Mouse (Mus musculus) stomach, embryonic 15.5 days (tissue): ENCODE data around the gene Lpin3. TPM values are rescaled to one million over a fixed set of nuclear protein-coding genes. Genes with fewer than 3 reads are reported as not detected.
A peak's percentile ranks its signal among the peaks of the same experiment; 100 is the strongest.

ENCODE experiments used
- ATAC-seq: fragments of 200-750 bp; cut with Nextera tagmentation; 2 replicates; pipeline ENCODE4 v1.8.0; 2017; ENCODE audit warnings: low read depth, moderate number of reproducible peaks, moderate TSS enrichment; ENCODE audit not compliant: insufficient read depth, low FRiP score
- H3K27ac ChIP-seq: fragments of 300-500 bp; sonication (generic); 2 replicates; pipeline ENCODE4 v1.5.1; 2015; ENCODE audit warnings: mild to moderate bottlenecking, inconsistent platforms
- H3K27me3 ChIP-seq: fragments of 300-500 bp; sonication (generic); replicated peaks from 2 replicates; pipeline ENCODE4 v1.6.1; 2015; ENCODE audit warnings: inconsistent platforms
- H3K36me3 ChIP-seq: fragments of 300-500 bp; sonication (generic); 2 replicates; pipeline ENCODE4 v1.6.1; 2015; ENCODE audit warnings: inconsistent platforms
- H3K4me1 ChIP-seq: fragments of 300-500 bp; sonication (generic); 2 replicates; pipeline ENCODE4 v1.6.1; 2015; ENCODE audit warnings: inconsistent platforms
- H3K4me2 ChIP-seq: fragments of 300-500 bp; sonication (generic); 2 replicates; pipeline ENCODE4 v1.6.1; 2015; ENCODE audit warnings: mild to moderate bottlenecking, inconsistent platforms
- H3K4me3 ChIP-seq: fragments of 300-500 bp; sonication (generic); replicated peaks from 2 replicates; pipeline ENCODE4 v1.5.1; 2015; ENCODE audit warnings: inconsistent platforms
- H3K9ac ChIP-seq: fragments of 300-500 bp; sonication (generic); 2 replicates; pipeline ENCODE4 v1.6.1; 2015; ENCODE audit warnings: inconsistent platforms
- H3K9me3 ChIP-seq: fragments of 300-500 bp; sonication (generic); 2 replicates; pipeline ENCODE4 v1.6.1; 2016; ENCODE audit warnings: inconsistent platforms
- WGBS: fragments of 180-500 bp; shearing (Covaris S2); methylation state at CpG from one replicate; pipeline ENCODE4 v1.1.7; 2015; 5-methylcytosine and 5-hydroxymethylcytosine counted together
- polyA plus RNA-seq: library from polyadenylated mRNA; unstranded; fragments of >200 nt; fragmentation: Nextera tagmentation; extraction: Ambion mirVana; gene quantifications from 2 replicates; pipeline ENCODE4 v1.2.1, GENCODE M21; 2015

Lpin3 gene
- polyA plus RNA-seq, result 8.2 and 9.3 TPM in 2 replicates

DNA sequence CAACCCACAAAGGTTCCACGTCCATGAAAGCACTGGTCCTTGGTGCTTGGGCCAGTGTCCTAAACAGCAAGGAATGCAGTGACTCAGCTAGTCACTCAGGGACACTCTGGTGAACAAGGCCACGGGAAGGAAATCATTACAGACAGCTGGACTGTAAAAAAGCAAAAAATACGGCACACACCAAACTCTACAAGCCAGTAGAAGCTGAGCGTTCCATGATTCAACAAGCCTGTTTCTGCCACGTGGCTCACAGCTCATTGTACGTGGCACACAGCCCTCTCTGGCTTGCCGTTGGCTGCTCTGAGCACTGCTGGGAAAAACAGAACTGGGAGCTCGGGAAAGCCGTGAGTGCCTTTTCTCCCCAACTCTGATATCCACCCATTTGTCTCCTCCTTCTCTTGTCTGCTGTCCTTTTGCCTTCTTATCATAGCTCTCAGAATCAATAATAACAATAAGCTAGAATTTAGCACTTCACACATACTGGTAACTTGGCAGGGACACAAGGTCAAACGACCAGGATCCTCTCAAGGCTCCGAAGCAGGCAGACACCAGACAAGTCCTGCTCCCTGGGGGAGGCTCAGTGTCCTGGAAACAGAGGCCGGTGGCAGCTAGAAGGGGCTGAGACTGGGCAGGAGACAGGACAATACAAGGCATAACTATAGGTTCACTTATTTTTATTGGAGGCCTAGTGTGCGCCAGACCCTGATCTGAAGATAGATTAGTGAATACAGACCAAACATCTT is at the start of gene Lpin3:
Gene Lpin3, plus strand, starts transcription at position 218 of the 743 bp plus-strand sequence.
- Histone ChIP-seq H3K9ac (no peak within 1 kb of the TSS), H3K4me2 (no peak within 1 kb of the TSS), H3K36me3 (no peaks in the 10 kb centered on the region), H3K4me1 (no peaks in the 10 kb centered on the region), H3K4me3 (no peak within 1 kb of the TSS), H3K9me3 (no peaks in the 10 kb centered on the region), H3K27me3 (no peaks in the 10 kb centered on the region), H3K27ac (no peak within 1 kb of the TSS)
- ATAC-seq, result peak; percentile 27; the same call in 1 of the 2 replicates
- 60% methylated on average over 13 of the region's 13 CpGs for WGBS

DNA sequence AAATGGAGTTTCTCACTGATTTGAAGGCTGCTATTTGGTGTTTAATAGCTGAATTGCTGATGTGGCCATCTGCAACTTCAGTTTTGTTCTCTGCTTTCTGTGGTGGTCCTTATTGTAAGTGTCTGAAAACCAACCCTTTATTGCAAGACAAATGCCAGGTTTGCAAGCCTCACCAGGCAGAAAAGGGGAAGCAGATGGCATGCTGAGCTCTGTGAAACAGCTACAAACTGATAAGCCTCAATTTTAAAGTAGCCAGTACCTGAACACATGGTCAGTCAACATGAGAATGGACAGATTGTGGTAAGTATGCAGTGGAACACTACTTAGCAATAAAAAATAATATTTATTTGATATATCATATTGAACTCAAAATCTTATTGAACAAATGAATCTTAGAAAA is 39.6 kb upstream of the Lpin3 start:
- Histone ChIP-seq H3K4me1 (no peaks in the 10 kb centered on the region), H3K36me3 (no peaks in the 10 kb centered on the region), H3K9me3 (no peaks in the 10 kb centered on the region), H3K27ac (no peak overlapping the region), H3K4me2 (no peak overlapping the region), H3K27me3 (no peaks in the 10 kb centered on the region), H3K9ac (no peak overlapping the region), H3K4me3 (no peak overlapping the region)
- ATAC-seq, result no peak

DNA sequence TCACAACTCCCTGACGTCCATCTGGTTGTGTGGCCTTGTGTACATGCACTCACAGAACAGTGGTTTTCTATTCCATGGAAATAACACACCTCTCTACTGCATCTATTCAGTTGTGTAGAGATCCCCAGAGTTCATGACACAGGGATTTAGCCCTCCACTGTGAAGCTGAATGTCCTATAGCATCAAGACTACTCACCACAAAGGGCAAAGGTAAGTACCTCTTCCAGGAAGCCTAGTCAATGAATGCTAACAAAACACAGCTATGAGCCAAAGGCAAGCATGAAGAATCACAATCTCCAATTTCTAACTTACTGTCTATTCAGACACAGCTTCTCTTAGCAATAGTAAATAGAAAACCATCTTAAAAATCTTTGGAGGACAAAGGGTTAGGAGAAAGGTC is 32.8 kb upstream of the Lpin3 start:
- 60% methylated on average over 1 of the region's 1 CpGs for WGBS
- Histone ChIP-seq H3K27ac (no peak overlapping the region), H3K4me3 (no peak overlapping the region), H3K9ac (no peak overlapping the region), H3K4me2 (no peak overlapping the region), H3K4me1 (no peaks in the 10 kb centered on the region), H3K9me3 (no peaks in the 10 kb centered on the region), H3K27me3 (no peaks in the 10 kb centered on the region), H3K36me3 (no peaks in the 10 kb centered on the region)
- ATAC-seq, result no peak

DNA sequence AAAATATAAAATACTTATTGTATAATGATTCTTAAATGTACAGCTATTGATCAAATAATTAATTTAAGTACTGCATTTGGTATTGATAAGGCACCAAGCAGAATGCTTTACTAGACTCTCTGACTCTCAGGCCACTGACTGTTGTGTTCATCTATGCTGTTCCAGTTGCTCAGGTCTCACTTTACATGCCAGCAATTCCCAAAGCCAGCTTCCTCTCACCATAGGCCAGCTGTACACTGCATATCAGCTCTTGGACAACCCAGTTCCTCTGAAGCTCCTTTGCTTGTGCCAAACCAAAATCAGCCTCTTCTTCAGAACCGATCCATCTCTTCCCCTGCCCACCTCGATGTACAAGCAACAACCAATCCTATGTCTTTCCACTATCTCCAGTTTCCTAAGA is 32.3 kb upstream of the Lpin3 start:
- Histone ChIP-seq H3K4me2 (no peak overlapping the region), H3K27ac (no peak overlapping the region), H3K36me3 (no peaks in the 10 kb centered on the region), H3K9me3 (no peaks in the 10 kb centered on the region), H3K4me3 (no peak overlapping the region), H3K9ac (no peak overlapping the region), H3K27me3 (no peaks in the 10 kb centered on the region), H3K4me1 (no peaks in the 10 kb centered on the region)
- ATAC-seq, result no peak
- WGBS, result 85% methylated on average over 2 of the region's 2 CpGs

DNA sequence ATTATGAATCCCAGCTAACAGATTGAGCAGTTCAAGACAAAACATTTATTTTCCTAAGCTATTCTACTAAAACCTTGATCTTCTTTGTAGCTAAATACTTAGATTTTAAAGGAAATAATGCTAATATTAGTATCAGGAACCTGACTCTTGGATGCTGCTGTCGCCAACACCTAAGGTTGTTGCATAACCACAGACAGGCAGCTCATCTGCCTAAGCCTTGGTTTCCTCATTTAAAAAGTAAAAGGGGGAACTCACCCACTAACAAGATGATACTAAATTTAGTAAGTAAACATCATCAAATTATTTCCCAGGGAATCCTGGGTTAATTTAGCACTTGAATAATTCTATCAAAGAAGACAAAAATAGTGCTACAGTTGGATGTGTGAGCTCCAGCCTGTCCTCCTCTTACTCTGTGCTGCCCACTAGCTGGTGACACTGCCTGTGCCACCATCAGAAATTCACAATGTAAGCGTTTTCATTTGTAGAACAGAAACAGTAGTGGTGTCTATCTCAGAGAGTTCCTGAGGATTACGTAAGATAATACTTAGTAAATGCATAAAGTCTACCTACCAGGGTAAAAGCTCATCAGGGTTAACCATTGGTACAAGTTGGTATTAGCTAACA is 30.7 kb upstream of the Lpin3 start:
- H3K9me3 ChIP-seq, result no peaks in the 10 kb centered on the region
- no peaks in the 10 kb centered on the region for H3K27me3 ChIP-seq
- no peak overlapping the region for H3K4me2 ChIP-seq
- no peak overlapping the region for H3K4me3 ChIP-seq
- no peaks in the 10 kb centered on the region for H3K4me1 ChIP-seq
- no peaks in the 10 kb centered on the region for H3K36me3 ChIP-seq
- no peak overlapping the region for H3K27ac ChIP-seq
- ATAC-seq, result no peak
- WGBS, result 74% methylated on average over 3 of the region's 3 CpGs
- H3K9ac ChIP-seq, result no peak overlapping the region

DNA sequence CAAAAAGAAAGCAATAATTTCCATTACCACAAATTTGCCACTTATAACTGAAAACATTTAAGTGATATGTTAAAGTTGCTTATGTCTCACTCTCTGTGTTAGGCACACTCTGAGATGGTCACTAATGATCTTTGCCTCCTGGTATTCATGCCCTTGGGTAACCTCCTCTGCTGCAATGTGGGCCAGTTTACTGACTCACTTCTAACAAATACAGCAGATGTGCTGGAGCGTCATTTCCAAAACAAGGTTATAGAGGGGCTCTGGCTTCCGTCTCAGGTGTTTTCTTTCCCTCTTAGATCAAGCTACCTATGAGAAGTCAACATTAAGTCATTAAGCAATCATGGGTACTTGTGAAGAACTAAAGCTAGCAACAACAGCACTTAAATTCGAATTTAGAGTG is 30.1 kb upstream of the Lpin3 start:
- Histone ChIP-seq H3K9me3 (no peaks in the 10 kb centered on the region), H3K4me2 (no peak overlapping the region), H3K4me1 (no peaks in the 10 kb centered on the region), H3K36me3 (no peaks in the 10 kb centered on the region), H3K4me3 (no peak overlapping the region), H3K9ac (no peak overlapping the region), H3K27ac (no peak overlapping the region), H3K27me3 (no peaks in the 10 kb centered on the region)
- no peak for ATAC-seq
- 79% methylated on average over 3 of the region's 3 CpGs for WGBS

DNA sequence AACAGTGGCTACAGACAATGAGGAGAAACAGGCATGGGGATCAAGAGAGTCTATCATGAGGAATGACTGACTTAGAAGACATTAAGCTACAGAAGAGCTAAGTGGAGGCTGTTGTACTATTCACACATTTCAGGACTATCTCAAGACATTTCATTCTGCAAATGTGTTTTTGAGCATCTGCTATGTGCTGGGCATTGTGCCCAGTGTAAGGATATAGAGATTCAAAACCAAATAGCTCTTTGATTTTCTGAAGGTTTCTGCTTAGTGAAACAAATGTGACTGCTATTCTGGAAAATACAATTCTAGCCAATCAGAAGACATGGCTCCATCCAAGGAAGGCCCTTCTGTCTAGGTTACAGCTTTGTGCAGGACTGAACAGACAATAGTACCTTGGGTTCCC is 25.8 kb upstream of the Lpin3 start:
- Histone ChIP-seq H3K4me2 (no peak overlapping the region), H3K27ac (no peak overlapping the region), H3K9ac (no peak overlapping the region), H3K36me3 (no peaks in the 10 kb centered on the region), H3K4me1 (no peaks in the 10 kb centered on the region), H3K9me3 (no peaks in the 10 kb centered on the region), H3K4me3 (no peak overlapping the region), H3K27me3 (no peaks in the 10 kb centered on the region)
- ATAC-seq, result no peak

DNA sequence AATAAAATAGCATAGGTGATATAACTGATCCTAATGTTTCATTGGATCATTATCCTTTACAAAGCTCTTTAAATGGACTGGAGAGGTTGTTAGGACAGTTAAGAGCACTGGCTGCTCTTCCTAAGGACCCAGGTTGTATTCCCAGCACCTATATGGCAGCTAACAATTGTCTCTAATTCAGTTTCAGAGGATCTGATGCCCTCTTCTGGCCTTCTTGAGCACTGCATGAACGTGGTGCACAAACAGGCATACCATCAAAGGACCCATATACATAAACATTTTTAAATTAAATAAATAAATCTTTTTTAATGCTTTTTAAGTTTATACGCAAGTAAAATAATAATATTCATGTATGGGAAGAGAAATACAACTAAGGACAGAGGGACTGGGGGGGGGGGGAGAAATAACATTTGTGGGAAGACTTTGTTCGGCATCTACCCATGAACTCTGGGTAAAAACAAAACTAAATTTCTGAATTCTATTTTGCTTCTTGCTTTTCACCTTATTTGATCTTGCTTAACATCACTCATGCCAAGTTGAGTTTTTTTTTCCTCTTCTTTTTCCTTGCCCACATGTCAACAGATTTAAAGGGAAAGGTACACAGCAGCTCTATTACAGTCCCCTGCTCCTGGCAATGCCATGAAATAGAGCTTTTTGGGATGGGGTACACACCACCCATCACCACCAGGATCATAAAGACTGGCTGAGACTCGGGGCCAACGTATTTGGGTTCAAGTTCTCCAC is 23.9 kb upstream of the Lpin3 start:
- WGBS, result 78% methylated on average over 5 of the region's 5 CpGs
- no peak for ATAC-seq
- no peak overlapping the region for H3K27ac ChIP-seq
- H3K9ac ChIP-seq, result no peak overlapping the region
- H3K4me1 ChIP-seq, result no peaks in the 10 kb centered on the region
- no peak overlapping the region for H3K4me2 ChIP-seq
- H3K4me3 ChIP-seq, result no peak overlapping the region
- H3K27me3 ChIP-seq, result no peaks in the 10 kb centered on the region
- no peaks in the 10 kb centered on the region for H3K36me3 ChIP-seq
- H3K9me3 ChIP-seq, result no peaks in the 10 kb centered on the region

DNA sequence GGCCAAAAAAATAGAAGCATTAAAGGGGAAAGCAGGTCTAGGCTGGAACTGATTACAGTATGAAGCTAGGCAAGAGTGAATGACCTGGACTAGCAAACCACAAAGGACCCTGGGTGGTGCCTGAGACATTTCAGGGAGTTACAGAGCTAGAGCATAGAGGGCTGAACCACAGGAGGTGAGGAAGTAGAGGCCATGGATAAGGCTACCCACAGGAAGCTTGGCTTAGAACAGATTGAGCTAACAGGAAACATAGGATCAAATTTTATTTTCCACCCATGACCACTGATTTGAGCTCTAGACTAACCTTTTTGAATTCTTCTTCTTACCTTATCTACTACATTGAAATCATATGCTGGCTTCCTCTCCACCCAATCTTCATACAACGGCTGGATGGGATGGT is 20.1 kb upstream of the Lpin3 start:
- 76% methylated on average over 1 of the region's 1 CpGs for WGBS
- Histone ChIP-seq H3K9me3 (no peaks in the 10 kb centered on the region), H3K4me1 (no peaks in the 10 kb centered on the region), H3K9ac (no peak overlapping the region), H3K4me2 (no peak overlapping the region), H3K27me3 (no peaks in the 10 kb centered on the region), H3K4me3 (no peak overlapping the region), H3K27ac (no peak overlapping the region), H3K36me3 (no peaks in the 10 kb centered on the region)
- no peak for ATAC-seq

DNA sequence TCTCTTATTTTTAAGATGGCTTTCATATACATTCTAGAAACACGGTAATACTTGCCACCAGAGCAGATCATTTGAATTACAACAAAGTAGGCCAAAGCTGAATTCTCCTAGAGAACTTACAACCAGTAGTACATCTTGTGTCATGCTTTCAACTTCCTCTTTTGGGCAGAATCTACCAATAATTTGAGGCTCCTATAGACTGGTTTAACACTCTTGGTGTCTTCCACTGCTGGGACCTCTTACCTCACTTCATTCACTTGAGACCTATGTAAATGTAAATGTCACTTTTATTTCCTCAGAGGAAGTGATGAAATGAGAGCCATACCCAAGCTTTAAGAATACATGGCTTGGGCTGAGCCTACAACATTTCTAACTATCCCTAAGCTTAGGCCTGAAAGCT is 16.4 kb upstream of the Lpin3 start:
- no peaks in the 10 kb centered on the region for H3K9me3 ChIP-seq
- 88% methylated on average over 1 of the region's 1 CpGs for WGBS
- H3K9ac ChIP-seq, result no peak overlapping the region
- H3K4me2 ChIP-seq, result no peak overlapping the region
- no peaks in the 10 kb centered on the region for H3K36me3 ChIP-seq
- no peak overlapping the region for H3K4me3 ChIP-seq
- no peak for ATAC-seq
- no peaks in the 10 kb centered on the region for H3K4me1 ChIP-seq
- no peaks in the 10 kb centered on the region for H3K27me3 ChIP-seq
- no peak overlapping the region for H3K27ac ChIP-seq

DNA sequence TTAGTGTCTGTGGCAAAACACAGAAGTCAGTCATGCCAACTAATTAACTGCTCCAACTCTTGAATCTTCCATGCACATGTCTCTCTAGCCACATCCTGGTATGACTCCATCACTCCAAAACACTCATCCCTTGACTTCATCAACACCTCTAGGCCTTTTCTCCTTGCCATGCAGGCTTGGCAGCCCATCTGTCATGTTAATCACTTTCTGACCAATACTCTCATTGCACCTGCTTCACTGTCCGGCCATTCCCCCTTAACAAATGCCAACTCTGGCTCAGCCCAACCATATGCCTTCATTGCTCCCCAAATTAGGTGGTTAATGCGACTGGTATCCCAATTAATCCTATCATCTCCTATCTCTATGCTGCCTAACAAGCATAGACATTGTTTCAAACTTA is 15.2 kb upstream of the Lpin3 start:
- ATAC-seq, result no peak
- no peaks in the 10 kb centered on the region for H3K27me3 ChIP-seq

DNA sequence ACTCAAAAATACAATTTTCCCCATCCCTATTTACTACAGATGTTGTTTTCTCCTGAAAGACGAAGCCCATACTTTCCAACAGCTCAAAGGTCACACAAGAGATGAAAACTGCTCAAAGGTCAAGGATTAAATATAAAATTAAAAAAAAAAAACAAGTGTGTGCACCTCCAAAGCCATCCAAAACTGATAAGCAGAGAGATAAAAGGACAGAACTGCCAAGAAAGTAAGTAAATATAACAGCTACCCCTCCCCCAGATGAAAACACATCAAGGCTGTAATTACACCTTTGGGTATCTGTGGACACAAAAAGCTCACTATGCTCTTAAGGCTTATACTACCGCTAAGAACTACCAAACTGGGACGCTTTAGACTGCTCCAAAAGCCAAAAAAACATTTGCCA is 11.0 kb upstream of the Lpin3 start:
- Histone ChIP-seq H3K9me3 (no peaks in the 10 kb centered on the region), H3K9ac (no peak overlapping the region), H3K27ac (no peak overlapping the region), H3K4me1 (0 out of 2 replicates have a peak, but pooled peaks cover 3% of the 10 kb centered on the region), H3K27me3 (no peaks in the 10 kb centered on the region), H3K4me2 (no peak overlapping the region), H3K36me3 (no peaks in the 10 kb centered on the region), H3K4me3 (no peak overlapping the region)
- WGBS, result 79% methylated on average over 3 of the region's 3 CpGs
- ATAC-seq, result no peak

More for the DNA sequence above, 15.2 kb upstream of the Lpin3 start:
- 82% methylated on average over 2 of the region's 2 CpGs for WGBS
- no peak overlapping the region for H3K27ac ChIP-seq
- no peaks in the 10 kb centered on the region for H3K9me3 ChIP-seq
- no peak overlapping the region for H3K9ac ChIP-seq
- H3K4me3 ChIP-seq, result no peak overlapping the region
- no peaks in the 10 kb centered on the region for H3K4me1 ChIP-seq
- H3K4me2 ChIP-seq, result no peak overlapping the region
- no peaks in the 10 kb centered on the region for H3K36me3 ChIP-seq
